In genomic region chr9:93044298-93044912, GRCm38 (mm10) we compare ENCODE assay signal across 27 mouse cellular contexts.
A peak's percentile ranks its signal among the peaks of the same experiment; 100 is the strongest.
DNase-seq lines count a peak whose midpoint lies in the region; ATAC-seq and TF ChIP-seq lines count a peak whose summit lies in the region.
"Had no signal": no experiment of that assay in that cellular context is flagged by ENCODE, and none has a peak within 500 bp of the region (broad histone marks: within the 10 kb centered on the region; RNA-seq: fewer than 3 reads in every experiment).

No protein-coding gene starts in this region.

- TF ChIP-seq POLR2A in brain, embryonic 14.5 days (IDR thresholded peaks at IDR 0.05; ENCODE audit: borderline replicate concordance, extremely low read depth, insufficient read depth, insufficient read length, poor library complexity, severe bottlenecking), result no peak

- H3K27ac ChIP-seq in midbrain, embryonic 13.5 days, result no peak overlapping the region
- no peak overlapping the region for H3K27ac ChIP-seq in midbrain, embryonic 16.5 days (ENCODE audit: low read length)
- H3K27ac ChIP-seq in midbrain, embryonic 15.5 days, result no peak overlapping the region
- H3K27ac ChIP-seq in hindbrain, embryonic 12.5 days, result no peak overlapping the region
- H3K27ac ChIP-seq: embryonic facial prominence, embryonic 13.5 days; forebrain, embryonic 13.5 days; hindbrain, postnatal 0 days; limb, embryonic 10.5 days; liver, embryonic 15.5 days; lung, embryonic 15.5 days; neural tube, embryonic 12.5 days had no signal

- no peak overlapping the region for H3K9ac ChIP-seq in midbrain, embryonic 13.5 days (replicated peaks)
- H3K9ac ChIP-seq in midbrain, embryonic 16.5 days (ENCODE audit: low read depth, low read length), result no peak overlapping the region
- H3K9ac ChIP-seq in midbrain, embryonic 15.5 days, result no peak overlapping the region
- H3K9ac ChIP-seq in hindbrain, embryonic 12.5 days, result no peak overlapping the region
- H3K9ac ChIP-seq: embryonic facial prominence, embryonic 13.5 days; forebrain, embryonic 13.5 days; liver, embryonic 15.5 days; lung, embryonic 15.5 days; neural tube, embryonic 12.5 days had no signal

- DNase-seq in layer of hippocampus, adult 9-11 months, result peak; percentile 12
- no peak for DNase-seq in layer of hippocampus, adult 9-10 months (ENCODE audit: low spot score)
- peak; percentile 44 for DNase-seq in brain, embryonic 14.5 days (ENCODE audit: low read depth)
- DNase-seq: adrenal gland, adult 8-10 months; cerebellum, adult 2 months; cerebellum, postnatal 25 days; gastrocnemius, postnatal 14 days; heart, adult 11 months; kidney, adult 9 months; kidney, postnatal 14 days; liver; lung, postnatal 36 days; thymus, postnatal 14 days had no signal

- ATAC-seq in midbrain, embryonic 13.5 days, result peak; percentile 69
- no peak for ATAC-seq in midbrain, embryonic 16.5 days
- ATAC-seq in midbrain, embryonic 15.5 days (replicated peaks), result 0 out of 2 replicates have a peak, but pooled peaks have one; percentile 45
- no peak for ATAC-seq in hindbrain, embryonic 12.5 days (ENCODE audit: low FRiP score)
- ATAC-seq: forebrain, embryonic 13.5 days; hindbrain, postnatal 0 days; intestine, embryonic 16.5 days had no signal

- H3K9me3 ChIP-seq in midbrain, embryonic 13.5 days, result no peaks in the 10 kb centered on the region
- no peaks in the 10 kb centered on the region for H3K9me3 ChIP-seq in midbrain, embryonic 16.5 days (replicated peaks; ENCODE audit: control insufficient read depth, low read length, poor library complexity, severe bottlenecking)
- no peaks in the 10 kb centered on the region for H3K9me3 ChIP-seq in midbrain, embryonic 15.5 days
- no peaks in the 10 kb centered on the region for H3K9me3 ChIP-seq in hindbrain, embryonic 12.5 days (replicated peaks)
- H3K9me3 ChIP-seq: embryonic facial prominence, embryonic 13.5 days; forebrain, embryonic 13.5 days; limb, embryonic 10.5 days; liver, embryonic 15.5 days; lung, embryonic 15.5 days; neural tube, embryonic 12.5 days had no signal

- no peak overlapping the region for H3K4me3 ChIP-seq in midbrain, embryonic 13.5 days (replicated peaks)
- no peak overlapping the region for H3K4me3 ChIP-seq in midbrain, embryonic 16.5 days (ENCODE audit: low read depth, low read length)
- no peak overlapping the region for H3K4me3 ChIP-seq in midbrain, embryonic 15.5 days
- no peak overlapping the region for H3K4me3 ChIP-seq in hindbrain, embryonic 12.5 days
- H3K4me3 ChIP-seq: embryonic facial prominence, embryonic 13.5 days; forebrain, embryonic 13.5 days; limb, embryonic 10.5 days; liver, embryonic 15.5 days; lung, embryonic 15.5 days; megakaryocyte, embryonic 14.5 days; neural tube, embryonic 12.5 days had no signal

- peaks cover 3% of the 10 kb centered on the region; the same call in 1 of the 2 replicates for H3K27me3 ChIP-seq in midbrain, embryonic 13.5 days
- H3K27me3 ChIP-seq in midbrain, embryonic 16.5 days (ENCODE audit: control insufficient read depth, insufficient read depth, low read depth, low read length), result no peaks in the 10 kb centered on the region
- H3K27me3 ChIP-seq in midbrain, embryonic 15.5 days (replicated peaks), result no peaks in the 10 kb centered on the region
- no peaks in the 10 kb centered on the region for H3K27me3 ChIP-seq in hindbrain, embryonic 12.5 days
- H3K27me3 ChIP-seq: embryonic facial prominence, embryonic 13.5 days; forebrain, embryonic 13.5 days; liver, embryonic 15.5 days; lung, embryonic 15.5 days; megakaryocyte, embryonic 14.5 days; neural tube, embryonic 12.5 days had no signal

- H3K4me1 ChIP-seq in midbrain, embryonic 13.5 days (replicated peaks), result peaks cover 3% of the 10 kb centered on the region; the same call in 1 of the 2 replicates
- no peaks in the 10 kb centered on the region for H3K4me1 ChIP-seq in midbrain, embryonic 16.5 days (ENCODE audit: control insufficient read depth, insufficient read depth, low read length)
- no peaks in the 10 kb centered on the region for H3K4me1 ChIP-seq in midbrain, embryonic 15.5 days
- H3K4me1 ChIP-seq in hindbrain, embryonic 12.5 days, result no peaks in the 10 kb centered on the region
- H3K4me1 ChIP-seq: embryonic facial prominence, embryonic 13.5 days; forebrain, embryonic 13.5 days; limb, embryonic 10.5 days; liver, embryonic 15.5 days; lung, embryonic 15.5 days; megakaryocyte, embryonic 14.5 days; neural tube, embryonic 12.5 days had no signal

- H3K4me2 ChIP-seq in midbrain, embryonic 13.5 days (replicated peaks), result no peak overlapping the region
- no peak overlapping the region for H3K4me2 ChIP-seq in midbrain, embryonic 16.5 days (ENCODE audit: low read length)
- H3K4me2 ChIP-seq in midbrain, embryonic 15.5 days, result no peak overlapping the region
- H3K4me2 ChIP-seq in hindbrain, embryonic 12.5 days (replicated peaks), result no peak overlapping the region
- H3K4me2 ChIP-seq: embryonic facial prominence, embryonic 13.5 days; forebrain, embryonic 13.5 days; heart, embryonic 11.5 days; liver, embryonic 15.5 days; lung, embryonic 15.5 days; neural tube, embryonic 12.5 days had no signal

- 38% methylated on average over 10 of the region's 10 CpGs for WGBS in midbrain, embryonic 13.5 days
- WGBS in midbrain, embryonic 16.5 days, result 23% methylated on average over 10 of the region's 10 CpGs
- WGBS in midbrain, embryonic 15.5 days, result 28% methylated on average over 10 of the region's 10 CpGs
- 76% methylated on average over 10 of the region's 10 CpGs for WGBS in hindbrain, embryonic 12.5 days

- no peak for TF ChIP-seq CTCF in brain, embryonic 14.5 days (IDR thresholded peaks at IDR 0.05; ENCODE audit: borderline replicate concordance, extremely low read depth, insufficient read depth, insufficient read length)

- no peaks in the 10 kb centered on the region for H3K36me3 ChIP-seq in midbrain, embryonic 13.5 days
- no peaks in the 10 kb centered on the region for H3K36me3 ChIP-seq in midbrain, embryonic 16.5 days (ENCODE audit: control insufficient read depth, insufficient read depth, low read length)
- no peaks in the 10 kb centered on the region for H3K36me3 ChIP-seq in midbrain, embryonic 15.5 days (replicated peaks)
- H3K36me3 ChIP-seq in hindbrain, embryonic 12.5 days, result no peaks in the 10 kb centered on the region
- H3K36me3 ChIP-seq: embryonic facial prominence, embryonic 13.5 days; limb, embryonic 10.5 days; liver, embryonic 15.5 days; lung, embryonic 15.5 days; neural tube, embryonic 12.5 days had no signal

Comparison
In these comparisons a context has a peak if more than half of its experiments do, and no peak if none do; other contexts are left out.
1. ATAC-seq: peak in midbrain, embryonic 13.5 days (single experiment) and midbrain, embryonic 15.5 days (single experiment); none in midbrain, embryonic 16.5 days (single experiment) and hindbrain, embryonic 12.5 days (single experiment).